Mouse (Mus musculus): ENCODE results near the gene LTO1. TPM values are rescaled to one million over a fixed set of nuclear protein-coding genes. Genes with fewer than 3 reads are reported as not detected.
"Not testable (repeated sequence)": the region's sequence is repeated elsewhere in the genome, so short reads cannot be mapped to it uniquely, and the experiment has no call there.

LTO1 gene
- total RNA-seq (2021) = 10 to 100 TPM; 13.6 to 16.2 TPM

GRCm38 (mm10) chr7:144914948-144915750, at the start of gene LTO1:
Gene LTO1 (plus strand): TSS chr7:144915100.
- peak; percentile 94 to 95 for DNase-seq
- intact Hi-C loops (cut with DNase I) = no loop called here

- intact Hi-C loops (cut with DNase I) = no loop called here
- DNase-seq = no peak
Measured at GRCm38 (mm10) chr7:144867161-144867560, 47.7 kb upstream of the LTO1 start.

GRCm38 (mm10) chr7:144867602-144868001, 47.3 kb upstream of the LTO1 start:
- DNase-seq = no peak
- intact Hi-C loops (cut with DNase I) = no loop called here

GRCm38 (mm10) chr7:144872420-144872819, 42.5 kb upstream of the LTO1 start:
- no peak for DNase-seq
- intact Hi-C loops (cut with DNase I) = no loop called here

DNA sequence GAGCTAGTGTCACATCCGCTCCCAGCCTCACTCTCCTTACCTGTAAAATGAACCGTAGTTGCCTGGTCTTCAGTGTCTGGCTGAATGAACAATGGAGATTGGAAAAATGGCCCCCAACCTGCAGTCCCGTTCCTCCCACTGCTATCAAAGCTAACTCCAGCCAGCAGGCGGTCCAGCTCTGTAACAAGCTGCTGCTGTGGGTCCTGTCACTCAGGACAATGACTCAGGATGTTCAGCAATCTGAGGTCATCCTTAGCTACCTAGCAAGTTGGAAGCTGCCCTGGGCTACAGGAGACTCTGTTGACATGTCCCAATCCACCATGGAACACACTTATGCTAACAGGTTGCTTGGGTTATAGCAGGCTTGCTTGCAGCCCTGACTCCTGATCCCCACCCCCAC, 41.7 kb upstream of the LTO1 start:
- intact Hi-C loops (cut with DNase I) = no loop called here
- no peak for DNase-seq

DNA sequence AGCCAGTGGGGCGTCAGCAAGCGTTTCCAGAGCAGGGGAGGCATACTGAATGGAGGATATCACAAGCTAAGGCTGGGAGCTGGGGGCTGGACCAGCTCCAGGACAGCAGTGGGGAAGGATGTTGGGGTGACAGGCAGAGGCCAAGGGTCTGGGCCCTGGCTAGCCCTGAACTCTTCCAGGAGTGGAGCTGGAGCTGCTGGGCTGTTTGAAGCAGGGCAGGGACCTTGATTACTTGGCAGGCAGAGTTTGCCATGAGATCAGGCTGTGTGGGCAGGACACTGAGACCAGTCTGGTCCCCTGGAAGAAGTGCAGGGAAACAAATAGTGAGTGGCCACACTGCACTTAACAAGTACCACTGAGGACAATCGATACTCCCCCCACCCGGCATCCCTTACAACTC, 40.7 kb upstream of the LTO1 start:
- intact Hi-C loops (cut with DNase I) = no loop called here

DNA sequence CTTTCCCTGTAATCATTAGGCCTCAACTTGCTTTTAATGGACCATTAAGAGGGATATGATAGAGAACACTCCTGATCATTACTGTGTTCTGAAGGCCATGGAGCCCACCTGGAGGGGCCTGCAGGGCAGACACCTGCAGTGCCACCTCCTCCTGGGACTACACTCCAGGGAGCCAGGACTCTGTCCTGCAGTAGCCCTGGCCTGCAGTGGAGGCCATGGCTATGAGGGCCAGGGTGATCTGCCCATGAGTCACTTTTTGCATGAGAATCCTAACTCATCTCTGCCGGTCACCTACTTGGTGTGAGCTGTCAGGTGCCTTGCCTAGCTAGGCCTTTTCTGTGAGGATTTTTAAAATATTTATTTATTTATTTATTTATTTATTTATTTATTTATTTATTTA, 36.5 kb upstream of the LTO1 start:
- intact Hi-C loops (cut with DNase I) = no loop called here
- no peak for DNase-seq

More for the DNA sequence above, 40.7 kb upstream of the LTO1 start:
- no peak for DNase-seq

- no peak for DNase-seq
- intact Hi-C loops (cut with DNase I) = no loop called here
Measured at GRCm38 (mm10) chr7:144883106-144883505, 31.8 kb upstream of the LTO1 start.

DNA sequence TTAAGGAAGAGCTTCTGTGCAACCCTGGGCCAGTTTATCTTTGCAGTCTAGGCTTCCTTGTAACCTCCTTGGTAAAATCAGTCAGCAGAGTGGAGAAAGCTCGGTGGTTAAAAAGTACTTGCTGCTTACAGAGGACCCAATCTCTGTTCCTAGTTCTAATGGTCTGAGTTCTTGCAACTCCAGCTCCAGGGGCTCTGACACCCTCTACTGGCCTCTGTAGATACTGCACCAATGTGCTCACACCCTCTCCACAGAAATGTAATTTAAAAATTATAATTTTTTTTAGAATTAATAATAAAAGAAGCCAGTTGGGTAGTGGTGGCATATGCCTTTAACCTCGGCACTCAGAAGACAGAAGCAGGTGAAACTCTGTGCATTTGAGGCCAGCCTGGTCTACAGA, 27.2 kb upstream of the LTO1 start:
- intact Hi-C loops (cut with DNase I) = no loop called here
- no peak for DNase-seq

DNA sequence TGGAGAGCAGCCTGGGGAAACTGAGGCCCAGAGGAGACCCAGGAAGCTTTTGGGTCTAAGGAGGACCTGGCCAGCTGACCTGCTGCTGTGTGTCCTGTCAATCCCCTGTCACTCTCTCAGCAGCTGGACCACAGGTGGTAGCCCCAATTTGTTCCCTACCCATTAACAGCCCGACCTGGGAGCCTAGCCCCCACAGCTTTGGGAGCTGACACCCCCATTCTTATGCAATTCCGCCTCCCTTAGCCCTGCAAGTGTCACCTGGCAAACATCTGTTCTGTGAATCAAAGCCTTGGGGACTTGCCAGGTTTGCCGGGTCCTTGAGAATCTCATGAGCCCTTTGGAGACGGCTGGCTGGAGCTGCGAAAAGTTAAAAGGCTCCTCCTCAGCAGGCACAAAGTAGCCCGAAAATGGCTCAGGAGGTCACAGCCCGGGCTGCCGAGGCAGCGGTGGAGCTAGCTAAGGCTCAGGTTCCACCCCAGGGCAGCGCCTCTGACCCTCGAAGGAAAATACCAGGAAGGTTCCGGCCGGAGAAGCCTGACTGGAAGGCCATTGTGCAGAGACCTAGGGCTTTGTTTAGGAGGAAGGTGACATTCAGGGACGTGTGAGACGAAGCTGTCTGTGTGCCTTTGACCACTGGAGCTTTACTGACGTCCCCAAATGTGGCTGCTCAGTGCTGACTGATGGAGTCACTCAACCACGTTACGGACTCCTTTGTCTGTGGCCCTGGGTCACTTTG, 26.2 kb upstream of the LTO1 start:
- intact Hi-C loops (cut with DNase I) = no loop called here

GRCm38 (mm10) chr7:144890661-144891060, 24.2 kb upstream of the LTO1 start:
- intact Hi-C loops (cut with DNase I); DNase-seq: not testable (repeated sequence)

More for the DNA sequence above, 26.2 kb upstream of the LTO1 start:
- DNase-seq = no peak

GRCm38 (mm10) chr7:144891863-144892262, 23.0 kb upstream of the LTO1 start:
- DNase-seq = no peak
- intact Hi-C loops (cut with DNase I) = no loop called here

GRCm38 (mm10) chr7:144892322-144892721, 22.6 kb upstream of the LTO1 start:
- DNase-seq = no peak
- intact Hi-C loops (cut with DNase I) = no loop called here

DNA sequence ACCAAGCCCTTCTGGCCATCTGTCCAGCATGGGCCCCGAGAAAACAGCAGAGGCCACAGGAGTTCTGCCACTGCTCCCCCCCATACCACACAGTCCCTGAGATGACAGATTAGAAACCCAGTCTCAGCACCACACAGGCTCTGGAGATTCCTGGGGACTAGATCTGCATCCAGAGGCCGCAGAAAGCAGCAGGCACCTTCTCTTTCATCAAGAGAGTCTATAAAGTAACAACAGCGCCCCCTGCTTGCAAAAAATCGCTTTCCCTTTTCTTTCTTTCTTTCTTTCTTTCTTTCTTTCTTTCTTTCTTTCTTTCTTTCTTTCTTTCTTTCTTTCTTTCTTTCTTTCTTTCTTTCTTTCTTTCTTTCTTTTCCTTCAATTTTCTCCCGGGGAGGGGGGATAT, 20.7 kb upstream of the LTO1 start:
- DNase-seq = peak; percentile 24 to 53
- intact Hi-C loops (cut with DNase I) = loop anchor here (1.0 to 2.0 kb wide), 2 partner anchors 96 to 309 kb away; no protein-coding TSS in a partner anchor

GRCm38 (mm10) chr7:144894706-144895105, 20.2 kb upstream of the LTO1 start:
- intact Hi-C loops (cut with DNase I) = loop anchor here (1.0 to 5.0 kb wide), 3 partner anchors 96 to 310 kb away; no protein-coding TSS in a partner anchor
- DNase-seq = no peak

- peak; percentile 71 to 81 for DNase-seq
- intact Hi-C loops (cut with DNase I) = loop anchor here (2.0 to 5.0 kb wide), 2 partner anchors 113 to 311 kb away; no protein-coding TSS in a partner anchor
Measured at GRCm38 (mm10) chr7:144895305-144896111, 19.4 kb upstream of the LTO1 start.

- DNase-seq = peak in 1 of 2 experiments; percentile 12
- intact Hi-C loops (cut with DNase I) = loop anchor here (5.0 kb wide), 1 partner anchor 114 kb away; no protein-coding TSS in a partner anchor
Measured at GRCm38 (mm10) chr7:144896294-144897218, 18.3 kb upstream of the LTO1 start, which contains the start of gene Fgf15. Gene Fgf15 (plus strand): TSS chr7:144896531.

DNA sequence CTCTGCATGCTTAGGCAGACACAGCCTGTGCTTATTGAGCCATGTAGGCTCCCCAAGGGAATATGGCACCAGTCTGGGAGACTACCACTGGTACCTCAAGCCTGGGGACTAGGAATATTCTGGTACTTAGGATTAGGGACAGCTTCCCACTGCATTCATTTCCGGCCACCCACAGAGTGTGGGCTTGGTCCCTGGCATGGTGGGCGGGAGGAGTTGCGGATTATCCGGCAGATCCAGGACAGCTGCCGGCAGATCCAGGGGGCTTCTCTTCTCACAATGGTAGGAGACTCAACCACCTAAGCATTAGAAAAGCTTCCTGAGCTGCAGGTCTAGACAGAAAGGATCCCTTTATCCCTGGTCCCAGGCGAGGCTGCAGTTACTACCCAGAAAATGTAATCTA, 16.4 kb upstream of the LTO1 start:
- DNase-seq = no peak
- intact Hi-C loops (cut with DNase I) = loop anchor here (5.0 kb wide), 1 partner anchor 116 kb away; no protein-coding TSS in a partner anchor

- not testable (repeated sequence) for DNase-seq
- intact Hi-C loops (cut with DNase I) = loop anchor here (10.0 kb wide), 1 partner anchor 421 kb away; no protein-coding TSS in a partner anchor
Measured at GRCm38 (mm10) chr7:144905514-144905913, 9.4 kb upstream of the LTO1 start.

Data from heart, postnatal 10 days (tissue).